Mouse (Mus musculus) testis, adult 2 months (tissue): ENCODE measurements at regions not wholly inside any gene's neighbourhood (a gene's known extent, or its start where the extent isn't known, plus 50 kb on each side); places are given as distances from the start of the nearest gene placed in this dataset.

Experiments used
- H3K27ac ChIP-seq: fragments of 200-500 bp; 2 replicates; pipeline ENCODE4 v1.5.1; 2012; ENCODE audit warnings: low read depth, low read length; ENCODE audit not compliant: control insufficient read depth, insufficient read depth
- H3K27me3 ChIP-seq: fragments of 200-500 bp; 2 replicates; pipeline ENCODE4 v1.6.1; 2012; ENCODE audit warnings: mild to moderate bottlenecking, low read length, moderate library complexity; ENCODE audit not compliant: control insufficient read depth, insufficient read depth
- H3K36me3 ChIP-seq: fragments of 200-500 bp; 2 replicates; pipeline ENCODE4 v1.6.1; 2012; ENCODE audit warnings: mild to moderate bottlenecking, low read length; ENCODE audit not compliant: control insufficient read depth, insufficient read depth
- H3K4me1 ChIP-seq: fragments of 200-500 bp; 2 replicates; pipeline ENCODE4 v1.6.1; 2012; ENCODE audit warnings: low read length; ENCODE audit not compliant: control insufficient read depth, insufficient read depth
- H3K4me3 ChIP-seq: fragments of 200-500 bp; 2 replicates; pipeline ENCODE4 v1.5.1; 2012; ENCODE audit warnings: low read depth, mild to moderate bottlenecking, low read length, moderate library complexity, mixed read lengths; ENCODE audit not compliant: control insufficient read depth
- CTCF ChIP-seq: fragments of 200-500 bp; IDR thresholded peaks from 2 replicates; pipeline ENCODE4 v1.5.1; 2012; ENCODE audit warnings: low read depth, mild to moderate bottlenecking, inconsistent platforms, low read length, moderate library complexity; ENCODE audit not compliant: control insufficient read depth, insufficient read depth, insufficient replicate concordance
- POLR2A ChIP-seq: fragments of 200-500 bp; IDR thresholded peaks from 2 replicates; pipeline ENCODE4 v1.6.1; 2012; ENCODE audit warnings: low read depth, mild to moderate bottlenecking, inconsistent platforms, low read length, moderate library complexity; ENCODE audit not compliant: control insufficient read depth

GRCm38 (mm10) chr7:73593645-73594385, 52.2 kb upstream of the Chd2 start:
- no peak for TF ChIP-seq CTCF
- TF ChIP-seq POLR2A, result no peak
- Histone ChIP-seq H3K4me3 (no peak overlapping the region; the same call in 1 of the 2 replicates), H3K36me3 (no peaks in the 10 kb centered on the region), H3K4me1 (no peaks in the 10 kb centered on the region; the same call in none of the 2 replicates), H3K27me3 (no peaks in the 10 kb centered on the region), H3K27ac (no peak overlapping the region)

- Histone ChIP-seq H3K27ac (no peak overlapping the region), H3K36me3 (no peaks in the 10 kb centered on the region), H3K4me3 (no peak overlapping the region), H3K4me1 (no peaks in the 10 kb centered on the region; the same call in none of the 2 replicates), H3K27me3 (no peaks in the 10 kb centered on the region)
- TF ChIP-seq CTCF (no peak), POLR2A (no peak)
These were observed 51.2 kb upstream of the Chd2 start for GRCm38 (mm10) chr7:73592857-73593256.
